Mouse (Mus musculus): ENCODE results near the gene Npas3. TPM values are rescaled to one million over a fixed set of nuclear protein-coding genes. Genes with fewer than 3 reads are reported as not detected.
A peak's percentile ranks its signal among the peaks of the same experiment; 100 is the strongest.

Gene Npas3
- total RNA-seq, 4 experiments from 2014 or later, result 1.9 to 4.7 (median 2.8) TPM

- no peak for DNase-seq
These were observed 626.7 kb downstream of the Npas3 start for GRCm38 (mm10) chr12:53875226-53875625.

GRCm38 (mm10) chr12:53876693-53877092 lies 628.2 kb downstream of the Npas3 start:
- DNase-seq, result no peak

- DNase-seq, result no peak
These were observed 633.2 kb downstream of the Npas3 start for GRCm38 (mm10) chr12:53881684-53882083.

- no peak for DNase-seq
These were observed 634.4 kb downstream of the Npas3 start for GRCm38 (mm10) chr12:53882863-53883262.

GRCm38 (mm10) chr12:53888624-53889023 lies 640.1 kb downstream of the Npas3 start:
- DNase-seq, result no peak

- no peak for DNase-seq
These were observed 647.4 kb downstream of the Npas3 start for GRCm38 (mm10) chr12:53895909-53896308.

- DNase-seq, result no peak
These were observed 660.3 kb downstream of the Npas3 start for GRCm38 (mm10) chr12:53908761-53909160.

- no peak for DNase-seq
These were observed 661.7 kb downstream of the Npas3 start for GRCm38 (mm10) chr12:53910192-53910591.

GRCm38 (mm10) chr12:53922153-53922552 lies 673.7 kb downstream of the Npas3 start:
- DNase-seq, result no peak

- peak; percentile 7 for DNase-seq
These were observed 700.3 kb downstream of the Npas3 start for GRCm38 (mm10) chr12:53948826-53949225.

GRCm38 (mm10) chr12:53962004-53962403 lies 713.5 kb downstream of the Npas3 start:
- no peak for DNase-seq

- DNase-seq, result no peak
These were observed 715.1 kb downstream of the Npas3 start for GRCm38 (mm10) chr12:53963534-53963933.

GRCm38 (mm10) chr12:53969378-53970174 lies 721.1 kb downstream of the Npas3 start:
- DNase-seq, result no peak

GRCm38 (mm10) chr12:53970721-53971120 lies 722.2 kb downstream of the Npas3 start:
- DNase-seq, result peak; percentile 24

GRCm38 (mm10) chr12:53973414-53973813 lies 724.9 kb downstream of the Npas3 start:
- no peak for DNase-seq

- no peak for DNase-seq
These were observed 733.4 kb downstream of the Npas3 start for GRCm38 (mm10) chr12:53981575-53982507.

GRCm38 (mm10) chr12:53983946-53984345 lies 735.5 kb downstream of the Npas3 start:
- peak; percentile 57 for DNase-seq

- DNase-seq, result no peak
These were observed 737.7 kb downstream of the Npas3 start for GRCm38 (mm10) chr12:53985851-53986842.

GRCm38 (mm10) chr12:53992411-53992810 lies 743.9 kb downstream of the Npas3 start:
- DNase-seq, result no peak

- no peak for DNase-seq
These were observed 747.2 kb downstream of the Npas3 start for GRCm38 (mm10) chr12:53995710-53996109.

GRCm38 (mm10) chr12:53997141-53997540 lies 748.7 kb downstream of the Npas3 start:
- peak; percentile 45 for DNase-seq
